Mouse (Mus musculus) adrenal gland, adult 10 weeks (tissue): ENCODE results near the gene Acp6. TPM values are rescaled to one million over a fixed set of nuclear protein-coding genes. Genes with fewer than 3 reads are reported as not detected.

Experiments used
- polyA plus RNA-seq: library from polyadenylated mRNA; stranded (reverse); fragments of 350-450 nt; fragmentation: Illumina TruSeq; extraction: RNeasy Lipid Tissue Mini Kit (QIAGEN cat#74804); gene quantifications from one replicate; pipeline ENCODE4 v1.2.3, GENCODE M21; 2014; ENCODE audit warnings: low read depth, low replicate concordance

Acp6 gene
- polyA plus RNA-seq, result 15.5 TPM

DNA sequence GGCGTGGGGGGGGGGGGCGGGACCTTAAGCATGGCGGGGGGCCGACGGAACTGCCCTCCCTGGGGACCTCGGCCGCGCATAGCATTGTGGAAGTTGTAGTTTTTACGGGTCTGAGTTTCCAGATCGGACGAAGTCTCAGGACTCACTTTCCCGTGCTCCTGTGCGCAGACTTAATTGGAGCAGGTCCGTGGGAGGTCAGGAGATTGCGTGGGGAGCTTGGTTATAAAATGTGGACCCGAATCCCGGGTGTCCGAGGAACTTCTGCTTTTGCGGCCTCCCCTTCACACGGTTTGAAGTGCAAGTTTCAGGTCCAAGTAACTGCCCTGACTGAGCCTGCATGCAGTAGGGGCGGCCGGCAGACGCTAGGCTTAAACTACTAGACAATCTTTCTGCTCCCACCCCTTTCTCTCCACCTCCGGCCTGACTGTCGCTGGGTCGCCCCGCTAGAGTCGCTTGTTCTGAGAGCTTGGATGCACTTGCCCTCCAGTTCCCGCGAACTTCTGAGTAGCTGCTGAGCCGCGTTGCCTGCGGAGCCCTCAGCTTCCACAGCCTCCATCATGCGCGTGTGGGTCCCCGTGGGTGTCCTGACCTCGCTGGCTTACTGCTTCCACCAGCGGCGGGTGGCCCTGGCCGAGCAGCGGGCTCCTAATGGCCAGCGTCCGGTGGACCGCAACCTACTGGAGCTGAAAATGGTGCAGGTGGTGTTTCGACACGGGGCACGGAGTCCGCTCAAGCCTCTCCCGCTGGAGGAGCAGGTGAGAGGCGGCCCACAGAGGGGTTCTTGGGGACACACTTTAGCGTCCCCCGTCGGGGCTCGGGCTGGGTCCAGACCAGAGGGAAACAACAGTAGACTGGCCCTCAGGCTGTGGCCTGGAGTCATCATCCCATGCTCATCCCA, at the start of gene Acp6:
TSS of gene Acp6 (plus strand) at position 167 of the 898 bp plus-strand sequence.

Other genes with a start within 250 kb of the Acp6 start
- gene Gja8, start 232.8 kb upstream of the Acp6 start, polyA plus RNA-seq, result not detected
- gene Bcl9, start 139.1 kb downstream of the Acp6 start, polyA plus RNA-seq, result 7.7 TPM